Mouse (Mus musculus): ENCODE results near the gene Zfp672.

DNA sequence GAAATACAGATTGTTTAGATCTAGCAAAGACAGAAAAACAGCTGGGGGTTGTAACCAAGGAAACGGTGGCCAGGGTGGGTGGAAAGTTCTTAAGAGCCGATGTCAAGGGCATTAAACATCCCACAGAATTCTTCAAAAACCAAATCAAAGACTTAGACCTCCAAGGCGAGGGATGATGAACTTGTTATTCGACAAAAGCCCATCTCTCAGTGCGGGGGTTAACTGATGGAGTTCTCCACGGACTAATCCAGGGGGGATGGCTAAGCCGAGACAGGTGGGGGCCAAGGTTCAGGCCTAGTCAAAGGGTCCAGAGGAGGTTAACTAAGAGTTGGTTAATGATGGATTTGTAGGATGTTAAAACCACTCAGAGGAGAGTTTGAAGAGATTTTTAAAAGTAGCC is 26.5 kb downstream of the Zfp672 start:
- TF ChIP-seq CTCF (IDR thresholded peaks at IDR 0.05; ENCODE audit: extremely low read depth, insufficient read length, insufficient replicate concordance, low read depth, low read length) (no peak), POLR2A (IDR thresholded peaks at IDR 0.05; ENCODE audit: low read depth, low read length) (no peak)

All from small intestine, adult 2 months (tissue).